Mouse (Mus musculus): ENCODE measurements at regions not wholly inside any gene's neighbourhood (a gene's known extent, or its start where the extent isn't known, plus 50 kb on each side); places are given as distances from the start of the nearest gene placed in this dataset.

DNA sequence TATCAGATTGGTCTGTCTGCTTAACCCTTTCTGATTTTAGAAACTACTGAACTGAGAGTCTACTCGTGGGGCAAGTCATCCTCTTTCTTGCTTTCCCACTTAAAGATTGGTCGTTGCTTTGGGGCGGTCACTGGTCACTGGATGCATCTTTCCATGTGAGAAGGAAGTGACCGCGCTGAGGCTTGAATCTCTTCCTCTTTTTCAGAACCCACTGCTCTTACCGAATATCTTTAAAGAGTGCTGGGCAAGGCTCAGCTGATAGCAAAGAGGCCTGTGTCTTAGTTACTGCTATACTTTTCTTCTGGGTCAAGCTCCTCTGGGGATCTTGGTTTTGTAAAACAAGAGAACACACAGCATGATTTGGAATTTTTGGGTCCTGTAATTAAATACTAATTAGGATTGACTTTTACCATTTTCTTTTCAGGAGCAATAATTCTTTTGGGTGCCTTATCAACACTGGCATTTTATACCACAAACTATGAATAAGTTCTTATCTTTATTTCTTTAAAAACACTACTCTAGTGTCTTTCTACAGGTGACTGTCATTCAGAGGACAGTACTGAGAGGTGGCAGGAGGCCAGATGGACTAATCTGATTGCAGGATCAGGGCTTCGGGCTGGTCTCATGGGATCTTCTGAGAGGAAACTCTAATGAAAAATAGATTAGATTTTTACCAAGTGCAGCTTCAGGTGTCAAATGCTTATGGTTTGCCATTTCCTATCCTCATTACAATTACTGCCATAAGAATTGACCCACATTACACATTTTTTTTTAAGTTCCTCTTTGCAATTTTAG is 114.6 kb upstream of the Tom1l1 start:
- no peak for ATAC-seq (ENCODE audit: low TSS enrichment)

DNA sequence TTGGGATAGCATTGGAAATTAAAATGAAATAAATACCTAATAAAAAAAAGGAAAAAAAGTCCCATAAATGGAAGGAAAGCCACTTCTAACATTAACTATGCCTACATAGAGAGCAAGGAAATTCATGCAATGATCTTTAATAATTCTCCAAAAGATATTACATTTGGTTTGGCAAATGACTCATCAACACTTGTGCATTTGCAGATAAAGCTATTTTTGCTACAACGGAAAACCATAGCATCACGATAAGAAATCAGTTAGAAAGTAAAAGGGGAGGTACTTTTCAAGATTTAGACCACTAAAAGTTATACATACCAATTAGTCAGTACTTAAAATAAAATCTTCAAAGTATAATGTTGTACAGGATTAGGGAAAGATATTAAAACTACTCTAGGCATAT is 109.4 kb upstream of the Tom1l1 start:
- no peak for ATAC-seq (ENCODE audit: low TSS enrichment)

DNA sequence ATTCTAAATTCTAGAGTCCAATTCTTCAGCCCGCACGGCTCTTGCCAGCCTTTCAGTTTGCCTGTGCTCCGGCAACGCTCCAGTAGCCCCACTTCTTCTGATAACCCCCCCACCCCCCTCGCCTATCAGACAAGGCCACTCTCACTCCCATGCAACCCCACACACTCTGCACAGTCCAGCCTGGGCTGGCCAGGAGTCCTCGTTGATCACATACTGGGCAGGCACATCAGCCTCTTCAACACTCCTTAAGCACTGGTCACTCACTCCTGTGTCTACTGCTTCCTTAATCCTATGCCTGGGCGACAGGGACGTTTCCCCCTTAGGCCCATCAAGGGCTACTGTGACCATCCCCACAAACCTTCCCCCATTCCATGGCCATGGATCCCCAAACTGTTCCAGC is 95.4 kb upstream of the Tom1l1 start:
- no peak for ATAC-seq (ENCODE audit: low TSS enrichment)

DNA sequence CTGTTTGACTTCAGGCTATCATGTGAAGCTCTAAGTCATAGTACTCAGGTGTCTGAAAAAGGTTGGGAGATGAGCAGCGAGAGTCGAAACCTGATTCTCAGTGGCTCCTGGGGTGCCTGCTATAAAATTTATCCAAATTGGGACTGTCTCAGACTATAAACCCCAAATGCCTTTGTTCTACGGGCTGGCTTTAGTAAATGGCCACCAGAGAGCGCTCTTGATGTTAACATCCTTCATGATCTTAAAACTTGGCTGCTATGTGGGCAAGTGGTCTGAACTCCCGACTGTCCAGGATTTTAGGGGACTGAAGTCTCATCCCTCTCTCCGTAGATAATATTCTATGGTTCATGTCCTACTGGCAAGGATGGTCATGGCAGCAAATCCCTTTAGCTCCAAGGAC is 94.8 kb upstream of the Tom1l1 start:
- peak; percentile 62 for ATAC-seq (ENCODE audit: low TSS enrichment)

DNA sequence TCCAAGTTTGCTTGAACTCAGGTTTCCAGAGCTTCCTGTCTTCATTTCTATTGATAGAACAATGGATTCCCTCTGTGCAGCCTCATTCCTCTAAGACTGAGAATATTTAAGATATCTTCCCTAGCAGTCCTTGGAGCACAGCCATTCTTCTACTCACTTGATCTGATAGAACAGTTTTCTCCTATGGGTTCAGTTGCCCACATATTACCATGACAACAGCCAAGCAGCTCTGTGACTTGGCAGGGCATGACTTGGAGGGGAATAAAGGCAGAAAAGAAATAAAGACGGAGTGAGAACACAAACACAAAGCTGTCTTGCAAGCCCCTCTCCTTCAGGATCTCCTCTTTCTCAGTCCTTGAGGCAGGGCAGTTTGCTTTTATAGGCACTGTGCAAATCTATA is 87.6 kb upstream of the Tom1l1 start:
- peak; percentile 85 for ATAC-seq (ENCODE audit: low TSS enrichment)

DNA sequence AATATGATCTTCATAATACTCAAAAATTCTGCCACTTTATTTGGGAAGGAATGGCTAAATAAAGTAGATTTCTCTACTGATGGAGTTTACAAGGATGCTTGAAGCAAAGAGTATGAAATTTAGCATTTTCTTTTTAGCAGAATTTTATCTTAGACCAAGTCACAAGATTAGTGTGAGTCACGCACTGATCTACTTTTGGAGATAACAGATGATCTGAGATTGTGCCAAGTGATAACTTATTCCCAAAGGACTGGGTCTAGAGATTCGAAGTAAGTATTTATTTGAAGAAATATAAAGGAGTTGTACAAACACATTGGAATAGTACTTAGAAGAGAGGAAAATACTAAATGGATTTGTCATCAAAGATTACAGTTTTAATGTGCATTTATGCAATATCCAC is 67.8 kb upstream of the Tom1l1 start:
- peak; percentile 80 for ATAC-seq (ENCODE audit: low TSS enrichment)

DNA sequence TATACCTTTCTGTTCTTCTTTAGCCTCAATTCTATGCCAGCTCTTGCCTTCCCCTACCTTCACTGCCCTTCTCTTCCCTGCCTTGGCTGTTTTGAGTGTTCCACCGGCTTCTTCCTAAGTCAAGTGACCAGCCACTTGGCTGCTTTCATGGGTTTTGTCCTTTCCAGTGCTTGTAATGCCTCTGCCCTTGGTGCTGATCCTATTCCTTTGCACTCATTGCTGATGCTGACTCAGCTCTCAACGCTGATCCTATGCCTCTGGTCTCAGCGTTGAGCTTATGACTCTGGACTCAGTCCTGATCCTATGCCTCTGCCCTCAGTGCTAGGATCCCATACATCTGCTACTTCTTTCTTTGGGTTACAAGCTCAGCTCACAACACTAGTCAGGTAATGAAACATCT is 60.3 kb upstream of the Tom1l1 start:
- ATAC-seq (ENCODE audit: low TSS enrichment), result no peak

DNA sequence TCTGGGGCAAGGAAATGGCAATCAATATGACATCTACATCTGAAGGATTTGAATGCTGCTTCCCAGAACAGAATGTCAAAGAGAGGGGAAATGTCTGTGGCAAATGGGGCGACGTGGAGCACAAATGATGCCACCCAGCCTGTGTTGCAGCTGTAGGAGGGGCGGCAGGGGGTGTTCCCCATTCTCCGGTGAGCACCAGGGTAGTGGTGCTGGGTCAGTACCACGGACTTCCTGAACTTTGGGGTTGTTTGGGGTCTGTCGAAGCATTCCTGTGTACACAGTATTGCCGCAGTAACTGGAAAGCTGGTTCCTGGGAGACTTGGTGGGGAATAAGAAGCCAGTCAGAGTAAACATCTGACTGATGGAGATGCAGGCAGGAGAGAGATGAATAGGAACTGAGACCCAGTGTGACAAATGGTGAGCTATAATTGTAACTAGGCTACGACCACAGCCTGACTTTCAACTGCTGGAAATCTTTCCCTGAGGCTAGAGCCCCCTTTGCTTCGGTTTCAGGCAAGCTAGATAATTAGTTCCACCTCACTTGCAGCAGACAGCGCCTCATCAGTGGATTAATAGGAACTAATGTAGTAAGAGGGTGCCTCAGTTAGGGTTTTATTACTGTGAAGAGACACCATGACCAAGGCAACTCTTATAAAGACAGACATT is 53.9 kb upstream of the Tom1l1 start:
- ATAC-seq (ENCODE audit: low TSS enrichment), result no peak

DNA sequence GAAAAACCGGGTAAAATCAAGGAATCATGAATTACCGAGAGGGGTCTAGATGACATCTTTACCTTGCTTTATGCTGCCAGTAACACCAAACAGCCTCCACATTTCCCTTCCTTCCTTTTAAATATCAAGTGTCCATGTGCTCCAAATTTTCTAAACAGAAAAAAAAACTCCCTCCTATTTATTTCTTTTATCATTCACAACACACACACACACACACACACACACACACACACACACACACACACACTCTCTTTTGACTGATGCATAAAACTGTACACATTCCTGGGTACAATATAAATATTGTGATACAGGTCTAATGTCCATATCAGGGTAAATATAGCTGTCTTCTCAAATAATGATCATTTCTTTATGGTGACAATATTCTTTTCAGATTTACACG is 51.3 kb upstream of the Tom1l1 start:
- no peak for ATAC-seq (ENCODE audit: low TSS enrichment)

DNA sequence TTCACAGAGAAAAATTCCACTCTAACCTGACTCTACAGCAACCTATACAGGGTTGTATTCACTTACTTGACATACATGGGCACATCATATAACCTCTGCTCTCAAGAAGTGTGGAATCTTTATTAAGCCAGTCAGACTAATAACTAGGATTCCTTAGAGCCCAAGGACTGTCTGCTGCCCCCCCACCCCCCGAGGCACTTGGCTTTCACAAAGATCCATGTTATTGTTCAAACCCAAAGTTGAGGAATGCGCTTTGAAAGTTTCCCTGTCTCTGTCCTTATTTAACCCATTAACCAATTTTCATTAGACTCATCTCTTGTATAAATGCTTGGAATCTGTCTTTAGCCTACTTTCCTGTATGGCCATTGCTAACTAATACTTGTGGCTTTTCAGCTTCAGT is 50.6 kb upstream of the Tom1l1 start:
- no peak for ATAC-seq (ENCODE audit: low TSS enrichment)
